Mouse (Mus musculus) B cell, adult 2 months (primary cell): Measurements from ENCODE around the gene Pcgf1.

Experiments
- DNase-seq, 2 experiments: peaks; one replicate each; pipeline ENCODE4 v3.0.0; 2022

The Pcgf1 gene

GRCm38 (mm10) chr6:83077630-83078323, at the start of gene Pcgf1:
TSS of gene Pcgf1 (plus strand) at chr6:83077869.
- peak in 1 of 2 experiments; percentile 35 for DNase-seq

DNA sequence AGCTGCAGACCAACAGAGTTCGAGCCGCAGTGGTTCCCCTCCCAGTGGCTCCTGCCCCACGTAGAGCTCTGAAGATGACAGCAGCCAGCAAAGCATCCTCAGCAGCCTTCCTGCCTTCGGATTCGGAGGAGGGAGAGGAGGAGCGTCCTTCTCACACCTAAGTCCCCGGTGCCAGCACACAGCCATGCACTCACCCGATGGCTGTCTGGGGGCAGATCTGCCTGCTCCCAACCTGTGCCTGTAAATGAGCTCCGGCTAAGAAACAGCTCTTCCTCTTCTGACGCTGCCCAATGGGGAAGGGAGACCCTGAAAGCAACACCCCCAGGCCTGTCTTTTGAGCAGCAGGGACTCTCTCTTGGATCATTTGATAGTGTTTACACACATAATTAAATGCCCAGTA, 47.9 kb upstream of the Pcgf1 start:
- no peak for DNase-seq

DNA sequence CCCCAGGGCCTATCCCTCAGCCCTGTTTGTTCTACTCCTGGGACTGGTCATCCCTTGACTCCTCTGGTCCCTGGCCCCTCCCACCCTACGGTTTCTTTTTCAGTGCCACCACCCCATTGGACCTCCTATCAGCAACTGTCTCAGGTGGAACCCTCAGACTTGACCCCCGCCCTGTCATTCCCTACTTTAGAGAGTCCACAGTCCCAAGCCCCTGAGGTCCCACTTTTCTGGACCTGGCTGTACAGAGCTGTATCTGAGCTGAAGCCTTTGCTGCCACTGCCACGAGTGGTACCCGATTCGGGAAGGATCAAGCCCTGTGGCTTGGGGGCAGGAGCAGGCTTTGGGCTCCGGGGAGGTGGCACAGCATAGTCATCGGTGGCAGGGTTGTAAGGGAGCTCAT, 46.6 kb upstream of the Pcgf1 start:
- no peak for DNase-seq

GRCm38 (mm10) chr6:83031921-83032590, 45.6 kb upstream of the Pcgf1 start:
- no peak for DNase-seq

DNA sequence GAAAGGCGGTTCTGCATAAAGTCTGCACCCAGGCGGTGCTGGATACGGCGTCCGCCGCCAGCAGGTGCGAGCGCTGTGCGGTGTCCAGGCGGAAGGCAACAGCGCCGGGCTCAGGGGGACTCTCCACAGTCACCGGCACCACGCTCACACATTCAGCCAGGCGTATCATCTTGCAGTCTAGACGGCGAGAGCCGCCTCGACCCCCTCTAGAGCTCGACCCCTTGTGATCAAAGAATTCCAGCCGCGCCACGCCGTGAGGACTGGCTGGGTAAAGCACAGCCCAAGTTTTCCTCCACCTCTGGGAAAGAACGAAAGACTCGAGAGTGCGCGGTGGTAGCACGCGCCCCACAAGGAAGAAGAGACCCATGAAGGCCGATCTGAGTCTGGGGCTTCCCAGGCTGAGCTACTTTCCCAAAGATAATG, 44.9 kb upstream of the Pcgf1 start:
- peak; percentile 66 to 67 for DNase-seq

DNA sequence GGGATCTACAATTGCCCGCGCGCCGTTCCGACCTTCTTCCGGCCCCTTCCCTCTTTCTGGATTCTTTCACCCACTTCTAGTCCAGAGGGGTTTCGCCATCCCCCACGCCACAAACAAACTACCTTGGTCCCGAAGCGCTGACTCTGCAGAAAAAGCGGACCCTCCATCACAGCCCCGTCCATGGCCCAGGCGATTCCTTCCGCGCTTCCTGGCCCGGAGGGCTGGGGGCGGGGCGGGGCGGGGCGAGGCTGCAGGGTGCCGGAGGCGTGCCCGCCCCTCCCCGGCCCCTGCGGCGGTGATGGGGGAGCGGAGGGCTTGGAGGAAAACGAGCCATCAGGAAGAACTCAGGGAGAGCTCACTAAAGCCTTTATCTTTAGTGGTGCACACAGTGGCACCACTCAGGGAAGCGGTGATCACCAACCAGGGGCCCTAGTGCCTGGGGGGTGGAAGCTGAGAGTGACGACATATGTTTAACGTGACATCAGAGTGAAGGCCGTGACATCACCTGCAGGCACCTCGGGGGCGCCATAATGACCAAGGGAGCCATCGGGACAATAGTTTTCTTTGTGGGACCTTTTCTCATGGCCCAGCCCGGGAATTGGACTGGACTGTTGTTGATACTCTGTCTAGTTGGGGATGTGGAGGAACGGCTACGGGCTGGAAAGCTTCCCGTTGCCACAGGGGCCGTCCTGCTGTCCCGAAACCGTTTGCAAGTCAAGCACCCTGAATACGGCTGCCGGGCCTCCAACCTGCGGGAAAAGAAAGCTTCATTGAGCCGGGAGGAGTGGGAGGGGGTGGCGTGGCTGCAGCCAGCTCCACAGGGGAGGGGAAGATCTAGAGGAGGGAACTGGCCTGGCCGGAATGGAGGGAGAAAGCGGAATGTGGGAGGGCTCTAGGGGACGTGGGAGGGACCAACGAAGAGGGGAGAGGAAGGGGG, 44.2 kb upstream of the Pcgf1 start, which contains the start of the genes Dok1 and Loxl3:
TSS of gene Dok1 (minus strand) at position 223 of the 937 bp plus-strand sequence.
TSS of gene Loxl3 (plus strand) at position 925 of the 937 bp plus-strand sequence.
- peak; percentile 76 to 81 for DNase-seq

GRCm38 (mm10) chr6:83034463-83035055, 43.1 kb upstream of the Pcgf1 start:
- DNase-seq, result no peak

DNA sequence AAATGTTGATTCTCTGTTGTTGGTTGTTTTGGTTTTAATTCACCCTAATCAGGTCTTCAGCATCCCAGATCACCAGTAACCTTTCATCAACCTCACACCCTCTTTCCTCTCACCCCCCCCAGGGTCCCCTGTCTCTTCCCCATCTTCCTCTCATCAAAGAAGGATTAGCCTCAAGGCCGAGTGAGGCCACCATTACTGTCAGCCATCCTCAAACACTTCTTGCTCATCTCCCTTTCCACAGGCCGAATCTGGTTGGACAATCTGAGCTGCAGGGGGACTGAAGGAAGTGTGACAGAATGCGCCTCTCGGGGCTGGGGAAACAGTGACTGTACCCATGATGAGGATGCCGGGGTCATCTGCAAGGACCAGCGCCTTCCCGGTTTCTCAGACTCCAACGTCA, 40.5 kb upstream of the Pcgf1 start:
- DNase-seq, result no peak

GRCm38 (mm10) chr6:83038496-83039012, 39.1 kb upstream of the Pcgf1 start:
- DNase-seq, result peak; percentile 98 to 99

- no peak for DNase-seq
Measured at GRCm38 (mm10) chr6:83040601-83041000, 37.1 kb upstream of the Pcgf1 start.

DNA sequence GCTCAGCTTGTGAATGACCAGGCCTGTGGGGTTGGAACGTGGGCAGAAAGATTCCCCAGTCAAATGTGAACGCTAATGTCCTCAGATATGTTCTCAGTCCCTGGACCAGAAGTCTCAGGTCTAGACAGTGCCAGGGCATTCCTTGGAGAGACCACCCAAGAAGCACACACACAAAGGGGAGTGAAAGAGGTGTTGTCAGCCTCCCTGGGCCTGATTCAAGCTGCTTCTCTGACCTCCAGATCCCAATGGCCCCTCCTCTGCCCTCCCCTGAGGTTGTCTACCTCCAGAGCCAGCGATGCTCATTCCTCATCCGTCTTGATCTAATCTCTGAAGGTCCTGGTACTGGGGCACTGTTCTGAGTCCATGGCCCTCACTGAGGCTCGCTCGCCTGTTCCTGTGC, 34.1 kb upstream of the Pcgf1 start:
- no peak for DNase-seq

- DNase-seq, result no peak
Measured at GRCm38 (mm10) chr6:83043993-83044392, 33.7 kb upstream of the Pcgf1 start.

- peak; percentile 55 to 65 for DNase-seq
Measured at GRCm38 (mm10) chr6:83044742-83045141, 32.9 kb upstream of the Pcgf1 start.

DNA sequence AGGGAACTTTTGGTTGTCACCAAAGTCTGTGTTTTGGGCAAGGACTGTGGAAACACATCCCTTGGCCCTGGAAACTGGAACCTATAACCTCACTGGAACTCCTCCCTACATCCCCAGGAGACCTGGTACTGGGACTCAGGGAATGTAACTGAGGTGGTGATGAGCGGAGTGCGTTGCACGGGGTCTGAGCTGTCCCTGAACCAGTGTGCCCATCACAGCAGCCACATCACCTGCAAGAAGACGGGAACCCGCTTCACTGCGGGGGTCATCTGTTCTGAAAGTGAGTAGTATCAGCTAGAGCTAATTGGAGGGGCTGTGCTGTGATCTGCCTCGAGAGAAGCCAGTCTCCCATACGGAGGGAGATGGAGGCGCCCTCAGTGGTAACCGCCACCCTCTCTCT, 28.3 kb upstream of the Pcgf1 start:
- no peak for DNase-seq

DNA sequence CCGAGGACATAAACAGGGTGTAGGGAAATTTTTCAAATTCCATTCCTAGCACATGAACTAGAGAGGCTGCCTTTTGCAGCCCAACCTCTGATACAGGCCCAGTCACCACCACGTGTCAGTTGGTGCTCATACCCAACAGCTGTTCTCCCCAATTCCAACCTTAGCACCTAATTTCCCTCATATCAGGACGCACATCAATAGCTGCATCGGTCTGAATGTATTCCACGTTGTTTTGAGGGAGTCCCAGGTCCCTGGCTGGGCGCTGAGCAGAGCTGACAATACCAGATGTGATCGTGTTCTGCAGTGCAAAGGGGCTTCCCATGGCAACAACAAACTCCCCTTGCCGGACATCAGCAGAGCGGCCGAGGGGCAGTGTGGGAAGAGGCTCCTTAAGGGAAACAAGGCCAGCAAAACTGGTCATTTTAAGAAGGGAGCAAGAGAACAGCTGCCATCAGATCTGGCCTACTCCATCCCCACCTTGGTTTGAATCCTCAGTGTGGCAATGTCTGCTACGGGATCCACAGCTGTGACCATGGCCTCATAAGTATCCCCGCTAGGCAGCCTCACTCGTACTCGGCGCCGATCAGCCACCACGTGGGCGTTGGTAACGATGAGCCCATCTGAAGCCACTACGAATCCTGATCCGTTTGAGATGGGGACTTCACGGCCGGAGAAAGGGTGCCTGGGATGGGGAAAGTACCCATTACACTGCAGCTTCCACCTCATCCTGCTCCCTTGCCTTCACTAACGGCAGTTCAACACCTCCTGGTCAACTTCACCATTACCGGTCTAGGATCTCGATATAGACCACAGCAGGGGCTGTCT, 24.3 kb upstream of the Pcgf1 start:
- DNase-seq, result peak; percentile 37 to 45

DNA sequence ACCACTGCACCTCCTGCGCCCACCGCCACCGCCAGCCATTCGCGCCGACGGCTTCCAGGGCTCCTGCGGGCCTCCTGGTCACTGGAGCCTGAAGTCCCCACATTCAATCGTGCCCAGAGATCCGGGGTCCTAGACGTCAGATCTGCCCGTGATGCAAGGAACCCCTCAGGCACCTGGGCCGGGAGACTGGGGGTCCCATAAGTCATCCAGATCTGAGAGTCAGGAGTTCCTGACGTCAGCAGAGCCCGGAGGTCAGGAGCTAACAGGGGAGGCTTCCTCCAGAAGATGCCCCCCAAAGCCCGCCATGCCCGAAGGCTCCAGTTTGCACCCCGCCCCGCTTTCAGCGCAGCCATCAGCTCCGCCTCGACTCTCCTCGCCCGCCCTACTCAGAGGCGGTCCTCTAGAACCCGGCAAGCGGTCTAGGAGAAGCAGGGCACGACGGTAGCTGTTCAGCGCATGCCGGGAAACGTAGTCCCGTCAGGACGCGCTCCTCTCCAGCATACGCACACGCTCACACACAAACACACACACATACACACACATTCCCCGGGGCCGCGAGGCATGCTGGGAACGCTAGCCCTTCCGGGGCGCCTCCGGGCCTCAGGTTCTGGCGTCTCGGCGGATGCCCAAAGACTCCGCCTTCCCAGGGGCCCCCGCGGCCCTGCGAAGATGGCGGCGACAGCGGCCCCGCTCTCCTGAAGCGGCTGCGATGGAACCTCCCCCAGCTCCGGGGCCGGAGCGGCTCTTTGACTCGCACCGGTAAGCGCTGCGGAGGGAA, 23.4 kb upstream of the Pcgf1 start, which contains the start of gene Aup1:
TSS of gene Aup1 (plus strand) at position 448 of the 778 bp plus-strand sequence.
- DNase-seq, result peak; percentile 96 to 97

- DNase-seq, result peak in 1 of 2 experiments; percentile 47
Measured at GRCm38 (mm10) chr6:83054871-83055431, 22.7 kb upstream of the Pcgf1 start, which contains the start of gene Htra2. TSS of gene Htra2 (minus strand) at chr6:83055273.

- DNase-seq, result no peak
Measured at GRCm38 (mm10) chr6:83057790-83058189, 19.9 kb upstream of the Pcgf1 start, which contains the start of gene Dqx1. TSS of gene Dqx1 (plus strand) at chr6:83057844.

DNA sequence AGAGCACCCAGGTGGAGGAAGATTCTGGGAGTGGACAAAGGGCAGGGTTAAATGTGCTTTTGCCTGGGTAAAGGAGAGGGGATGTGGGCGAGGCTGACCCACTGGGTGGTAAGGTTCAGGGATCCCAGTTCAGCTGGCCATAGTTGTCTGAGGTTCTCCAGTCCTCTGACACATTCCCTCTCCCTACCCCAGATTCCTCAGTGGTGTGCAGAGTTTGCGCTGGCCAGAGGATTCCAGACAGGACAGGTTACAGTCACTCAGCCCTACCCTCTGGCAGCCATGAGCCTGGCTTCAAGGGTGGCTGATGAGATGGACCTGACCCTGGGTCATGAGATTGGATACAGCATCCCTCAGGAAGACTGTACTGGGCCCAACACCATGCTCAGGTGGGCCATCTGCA, 18.9 kb upstream of the Pcgf1 start:
- DNase-seq, result no peak

DNA sequence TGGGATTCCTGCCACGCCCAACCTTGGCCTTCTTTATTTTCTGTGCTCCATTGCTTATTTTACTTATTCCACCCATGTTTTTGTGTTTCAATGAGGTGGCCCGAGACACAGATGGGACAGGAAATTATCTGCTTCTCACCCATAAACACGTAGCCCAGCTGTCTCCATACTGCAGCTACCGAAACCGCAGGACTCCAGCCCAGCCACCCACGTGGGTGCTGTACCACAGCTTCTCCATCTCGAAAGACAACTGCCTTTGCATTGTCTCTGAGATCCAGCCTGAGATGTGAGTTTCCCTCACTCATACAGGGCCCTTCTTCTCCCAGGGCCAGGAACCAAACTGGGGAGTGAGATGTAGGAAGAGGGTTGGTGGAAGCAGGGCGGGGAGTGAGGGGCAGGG, 11.7 kb upstream of the Pcgf1 start:
- DNase-seq, result peak in 1 of 2 experiments; percentile 26
